Mouse (Mus musculus) forebrain, embryonic 14.5 days (tissue): ENCODE measurements around the gene Prelp. TPM values are rescaled to one million over a fixed set of nuclear protein-coding genes. Genes with fewer than 3 reads are reported as not detected.
A peak's percentile ranks its signal among the peaks of the same experiment; 100 is the strongest.

Experiments used
- ATAC-seq: fragments of 200-750 bp; cut with Nextera tagmentation; 2 replicates; pipeline ENCODE4 v1.8.0; 2017; ENCODE audit warnings: mild to moderate bottlenecking, moderate library complexity
- DNase-seq: peaks from one replicate; pipeline ENCODE4 v3.0.0-alpha.2; 2015; ENCODE audit warnings: low spot score
- H3K27ac ChIP-seq: fragments of 300-500 bp; sonication (generic); 2 replicates; pipeline ENCODE4 v1.5.1; 2014; ENCODE audit warnings: low read depth, mild to moderate bottlenecking, control low read depth, low read length, moderate library complexity
- H3K27me3 ChIP-seq: fragments of 300-500 bp; sonication (generic); replicated peaks from 2 replicates; pipeline ENCODE4 v1.6.1; 2014; ENCODE audit warnings: low read length, control low read depth, mixed read lengths; ENCODE audit not compliant: control insufficient read depth, insufficient read depth
- H3K36me3 ChIP-seq: fragments of 300-500 bp; sonication (generic); 2 replicates; pipeline ENCODE4 v1.6.1; 2014; ENCODE audit warnings: low read length, control low read depth; ENCODE audit not compliant: control insufficient read depth, insufficient read depth
- H3K4me1 ChIP-seq: fragments of 300-500 bp; sonication (generic); 2 replicates; pipeline ENCODE4 v1.6.1; 2014; ENCODE audit warnings: antibody characterized with exemption, low read length, control low read depth; ENCODE audit not compliant: control insufficient read depth, insufficient read depth
- H3K4me2 ChIP-seq: fragments of 300-500 bp; sonication (generic); 2 replicates; pipeline ENCODE4 v1.6.1; 2014; ENCODE audit warnings: mild to moderate bottlenecking, control low read depth, low read length
- H3K4me3 ChIP-seq: fragments of 300-500 bp; sonication (generic); 2 replicates; pipeline ENCODE4 v1.5.1; 2014; ENCODE audit warnings: low read depth, low read length, control low read depth
- H3K9ac ChIP-seq: fragments of 300-500 bp; sonication (generic); 2 replicates; pipeline ENCODE4 v1.6.1; 2014; ENCODE audit warnings: mild to moderate bottlenecking, low read length, control low read depth, moderate library complexity
- H3K9me3 ChIP-seq: fragments of 300-500 bp; sonication (generic); replicated peaks from 2 replicates; pipeline ENCODE4 v1.6.1; 2016; ENCODE audit warnings: low read length, control low read depth, mixed read lengths; ENCODE audit not compliant: control insufficient read depth
- WGBS: fragments of 180-500 bp; shearing (Covaris S2); extraction: QIAGEN DNeasy Blood & Tissue Kit; methylation state at CpG from one replicate; pipeline ENCODE4 v1.1.7; 2014; 5-methylcytosine and 5-hydroxymethylcytosine counted together
- polyA plus RNA-seq: library from polyadenylated mRNA; unstranded; fragments of >200 nt; fragmentation: Nextera tagmentation; extraction: Ambion mirVana; gene quantifications from 2 replicates; pipeline ENCODE4 v1.2.1, GENCODE M21; 2014

Prelp gene
- polyA plus RNA-seq, 1 experiment from 2014 or later, result 2.6 TPM

DNA sequence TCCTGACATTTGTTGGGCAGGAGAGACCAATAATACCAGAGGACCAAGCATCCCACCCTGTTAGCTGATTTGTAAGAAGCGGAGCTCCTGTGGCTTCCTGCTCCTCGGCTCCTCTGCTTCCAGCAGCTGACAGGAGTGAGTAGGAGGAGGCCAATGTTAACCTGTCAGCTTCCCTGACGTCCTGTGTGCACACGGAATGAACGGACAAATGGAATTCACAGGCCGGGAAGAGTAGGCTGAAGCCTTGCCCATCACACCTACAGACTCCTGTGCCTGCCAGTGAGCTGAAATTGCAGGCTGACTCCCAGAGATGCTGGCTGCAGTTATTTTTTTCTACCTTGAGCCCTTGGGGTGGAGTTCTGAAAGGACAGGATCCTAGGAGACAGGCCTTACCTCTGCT, 37.1 kb downstream of the Prelp start:
- ATAC-seq, result no peak
- no peaks in the 10 kb centered on the region for H3K9me3 ChIP-seq
- no peak overlapping the region for H3K27ac ChIP-seq
- H3K4me2 ChIP-seq, result no peak overlapping the region
- H3K4me3 ChIP-seq, result no peak overlapping the region
- no peak for DNase-seq
- H3K27me3 ChIP-seq, result no peaks in the 10 kb centered on the region
- H3K9ac ChIP-seq, result no peak overlapping the region
- peaks cover 24% of the 10 kb centered on the region for H3K4me1 ChIP-seq
- WGBS, result 69% methylated on average over 6 of the region's 6 CpGs
- no peaks in the 10 kb centered on the region for H3K36me3 ChIP-seq

DNA sequence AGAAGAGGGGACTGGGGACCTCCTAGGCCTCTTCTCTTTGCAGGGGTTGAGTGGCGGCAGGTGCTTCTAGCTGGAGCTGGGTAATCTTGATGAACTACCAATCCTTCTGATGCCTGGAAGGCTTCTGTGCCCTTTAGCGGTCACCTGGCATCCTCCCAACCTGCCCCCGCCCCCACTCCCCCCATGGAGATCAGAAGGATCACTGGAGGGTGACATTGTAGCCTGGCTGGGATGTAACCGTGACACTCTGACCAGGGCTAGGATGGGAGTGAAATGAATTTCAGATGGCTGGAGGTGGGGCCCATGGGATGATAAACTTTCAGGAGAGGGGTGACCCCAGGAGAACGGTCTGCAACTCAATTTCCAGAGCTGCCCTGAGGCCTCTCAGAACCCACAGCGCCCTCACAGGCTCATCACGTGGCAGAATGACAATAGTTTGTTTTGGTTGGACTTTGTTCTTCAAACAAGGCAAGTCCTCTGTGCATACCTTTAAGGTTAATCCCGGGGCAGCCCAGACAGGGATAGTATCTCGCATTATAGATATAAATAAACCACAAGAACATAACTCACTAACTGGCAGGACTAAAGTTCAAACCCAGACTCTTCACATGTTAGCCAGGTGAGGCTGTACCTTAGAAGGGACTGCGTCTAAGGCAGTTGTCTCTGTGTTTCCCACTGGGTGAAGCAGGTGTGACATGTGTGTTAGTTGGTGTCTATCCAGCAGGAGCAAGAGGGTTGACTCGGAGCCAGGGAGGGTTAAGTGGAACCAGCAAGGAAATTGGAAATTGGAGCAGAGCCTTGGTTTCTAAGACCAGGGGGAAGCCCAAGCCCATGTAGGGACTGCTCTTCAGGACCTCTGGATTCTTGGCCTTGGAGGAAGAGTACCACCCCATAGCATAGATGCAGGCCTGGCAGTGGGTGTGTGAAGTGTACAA, 38.7 kb downstream of the Prelp start:
- Histone ChIP-seq H3K27ac (no peak overlapping the region), H3K27me3 (no peaks in the 10 kb centered on the region), H3K36me3 (no peaks in the 10 kb centered on the region), H3K9ac (no peak overlapping the region), H3K9me3 (no peaks in the 10 kb centered on the region), H3K4me2 (no peak overlapping the region), H3K4me1 (peaks cover 24% of the 10 kb centered on the region), H3K4me3 (no peak overlapping the region)
- 0 out of 2 replicates have a peak, but pooled peaks have one; percentile 19 for ATAC-seq
- 61% methylated on average over 11 of the region's 11 CpGs for WGBS
- no peak for DNase-seq

DNA sequence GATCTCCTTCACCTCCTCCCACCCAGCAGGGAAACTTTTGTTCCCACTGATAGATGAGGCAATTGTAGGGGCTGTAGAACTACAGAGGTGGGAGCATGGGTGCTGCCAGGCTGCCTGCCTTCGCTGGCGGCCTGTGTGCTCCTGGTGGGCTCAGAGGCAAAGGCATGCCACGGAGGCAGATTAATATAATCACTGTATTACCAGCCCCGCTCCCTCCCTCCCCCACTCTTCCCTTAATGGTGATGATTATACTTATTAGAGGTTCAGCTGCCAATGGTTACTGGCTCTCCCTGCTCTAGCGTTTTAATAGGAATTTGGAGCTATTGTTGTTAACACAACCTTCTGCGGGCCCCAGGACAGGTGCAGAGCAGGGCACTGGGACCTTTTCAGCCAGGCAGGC, 39.4 kb downstream of the Prelp start:
- Histone ChIP-seq H3K9me3 (no peaks in the 10 kb centered on the region), H3K4me1 (peaks cover 18% of the 10 kb centered on the region), H3K27me3 (no peaks in the 10 kb centered on the region), H3K36me3 (no peaks in the 10 kb centered on the region), H3K4me2 (no peak overlapping the region), H3K4me3 (no peak overlapping the region), H3K27ac (no peak overlapping the region), H3K9ac (no peak overlapping the region)
- ATAC-seq, result peak; percentile 67
- 49% methylated on average over 6 of the region's 6 CpGs for WGBS
- DNase-seq, result peak; percentile 63

DNA sequence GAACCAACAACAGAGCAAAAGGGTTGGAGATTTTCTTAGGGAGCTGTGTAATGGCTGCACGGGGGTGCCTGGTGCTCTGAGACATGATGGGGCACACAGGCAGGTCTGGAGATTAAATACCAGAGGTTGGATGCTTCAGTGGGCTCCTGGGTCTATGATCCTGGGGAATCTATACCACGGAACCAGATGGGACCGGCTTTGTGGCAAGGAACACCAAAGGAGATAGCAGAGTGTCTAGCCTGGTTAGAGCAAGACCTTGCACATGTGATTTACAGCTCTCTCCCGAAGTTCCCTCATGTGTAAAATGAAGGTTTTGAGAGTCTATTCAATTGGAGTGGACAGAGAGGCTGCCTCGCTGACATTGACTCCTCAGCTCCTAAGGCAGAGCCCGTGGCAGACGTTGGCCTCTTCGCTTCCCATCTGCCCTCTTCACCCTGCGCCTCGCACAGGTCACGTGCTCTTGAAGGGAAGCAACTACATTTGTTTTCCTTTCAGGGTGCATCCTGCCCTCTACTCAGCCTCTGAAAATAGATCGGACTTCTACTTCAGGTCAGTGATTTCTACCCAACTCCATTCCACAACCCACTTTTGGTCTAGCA, 42.3 kb downstream of the Prelp start:
- no peak for ATAC-seq
- no peak for DNase-seq
- 85% methylated on average over 12 of the region's 12 CpGs for WGBS
- Histone ChIP-seq H3K36me3 (no peaks in the 10 kb centered on the region), H3K27me3 (no peaks in the 10 kb centered on the region), H3K27ac (no peak overlapping the region), H3K4me1 (peaks cover 11% of the 10 kb centered on the region), H3K4me2 (no peak overlapping the region), H3K9ac (no peak overlapping the region), H3K4me3 (no peak overlapping the region), H3K9me3 (no peaks in the 10 kb centered on the region)

DNA sequence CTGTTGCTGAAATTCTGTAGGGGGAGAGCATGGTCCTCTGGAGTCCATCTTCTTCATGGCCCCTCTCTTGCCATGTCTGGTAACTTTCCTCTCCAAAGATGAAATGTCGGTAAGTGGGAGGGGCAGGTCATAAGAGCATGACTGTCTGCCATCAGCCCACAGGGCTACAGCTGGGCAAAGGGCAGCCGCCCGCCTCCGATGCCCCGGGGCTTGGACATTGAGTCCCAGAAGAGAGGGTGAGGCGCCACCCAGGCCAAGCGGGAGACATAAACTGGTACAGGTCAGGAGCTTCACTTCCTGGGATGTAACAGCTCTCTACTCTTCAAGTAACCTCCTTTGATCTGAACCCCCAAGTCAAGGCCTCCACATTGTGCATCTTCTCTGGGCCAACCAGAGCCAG, 44.3 kb downstream of the Prelp start:
- Histone ChIP-seq H3K9me3 (no peaks in the 10 kb centered on the region), H3K36me3 (no peaks in the 10 kb centered on the region), H3K27ac (no peak overlapping the region), H3K4me3 (no peak overlapping the region), H3K9ac (no peak overlapping the region), H3K4me1 (peaks cover 4% of the 10 kb centered on the region), H3K27me3 (no peaks in the 10 kb centered on the region), H3K4me2 (no peak overlapping the region)
- 93% methylated on average over 7 of the region's 7 CpGs for WGBS
- no peak for DNase-seq
- ATAC-seq, result no peak

DNA sequence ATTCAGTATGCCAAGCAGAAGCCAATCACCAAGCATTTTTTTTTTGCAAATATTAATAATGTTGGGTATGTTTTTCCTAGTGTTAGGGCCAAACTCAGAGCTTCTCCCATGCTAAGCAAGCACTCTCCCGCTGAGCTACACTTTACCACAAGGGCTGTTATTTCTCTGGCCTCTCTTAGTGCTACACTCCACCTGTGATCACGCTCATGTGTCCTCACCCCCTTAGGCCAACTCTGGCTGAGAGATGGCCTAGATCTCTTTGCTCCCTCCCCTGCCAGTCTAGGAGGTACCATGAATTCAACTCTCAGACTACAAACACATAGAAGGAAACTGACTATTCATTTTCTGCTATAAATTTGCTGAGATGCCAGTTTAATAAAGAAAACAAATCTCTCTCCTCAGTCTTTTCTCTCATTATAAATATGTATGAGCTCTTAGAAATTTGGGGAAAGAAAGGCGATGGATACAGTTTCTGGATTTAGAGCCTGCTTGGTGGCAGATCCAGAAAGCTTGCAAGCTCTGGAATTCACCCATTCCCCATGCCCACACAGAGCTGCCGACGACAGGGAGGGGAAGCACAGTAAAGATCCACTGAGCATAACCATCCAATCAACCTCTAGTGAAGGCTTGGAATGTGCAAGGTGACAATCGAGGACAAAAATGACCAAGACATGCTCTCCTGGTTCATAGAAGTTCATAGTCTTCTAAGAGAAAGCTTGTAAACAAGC, 48.0 kb downstream of the Prelp start:
- 87% methylated on average over 6 of the region's 6 CpGs for WGBS
- Histone ChIP-seq H3K4me2 (no peak overlapping the region), H3K9ac (no peak overlapping the region), H3K4me1 (no peaks in the 10 kb centered on the region), H3K27me3 (no peaks in the 10 kb centered on the region), H3K36me3 (no peaks in the 10 kb centered on the region), H3K9me3 (no peaks in the 10 kb centered on the region), H3K27ac (no peak overlapping the region), H3K4me3 (no peak overlapping the region)
- ATAC-seq (no peak), DNase-seq (no peak)

DNA sequence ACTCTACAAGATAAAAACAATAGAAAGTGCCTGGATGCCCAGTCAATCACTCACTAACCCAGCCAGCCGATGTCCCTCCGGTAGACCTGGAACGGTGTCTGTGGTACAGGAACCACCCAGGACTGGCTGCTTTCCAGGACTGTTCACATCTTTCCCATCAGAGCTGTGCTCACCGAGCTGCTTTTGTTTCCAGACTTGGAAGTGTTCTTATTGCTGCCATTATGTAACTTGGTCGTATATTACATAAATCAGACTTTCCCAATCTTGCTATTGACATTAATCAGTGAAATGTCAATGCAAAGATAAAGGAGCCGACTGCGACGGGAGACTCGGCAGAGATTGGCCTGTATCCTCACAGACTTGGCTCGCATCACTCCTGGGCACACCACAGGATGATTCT, 50.0 kb downstream of the Prelp start:
- ATAC-seq, result no peak
- no peak overlapping the region for H3K4me3 ChIP-seq
- no peaks in the 10 kb centered on the region for H3K9me3 ChIP-seq
- no peaks in the 10 kb centered on the region for H3K27me3 ChIP-seq
- no peaks in the 10 kb centered on the region for H3K36me3 ChIP-seq
- no peak overlapping the region for H3K9ac ChIP-seq
- 79% methylated on average over 10 of the region's 10 CpGs for WGBS
- no peak overlapping the region for H3K27ac ChIP-seq
- DNase-seq, result no peak
- no peak overlapping the region for H3K4me2 ChIP-seq
- H3K4me1 ChIP-seq, result no peaks in the 10 kb centered on the region

DNA sequence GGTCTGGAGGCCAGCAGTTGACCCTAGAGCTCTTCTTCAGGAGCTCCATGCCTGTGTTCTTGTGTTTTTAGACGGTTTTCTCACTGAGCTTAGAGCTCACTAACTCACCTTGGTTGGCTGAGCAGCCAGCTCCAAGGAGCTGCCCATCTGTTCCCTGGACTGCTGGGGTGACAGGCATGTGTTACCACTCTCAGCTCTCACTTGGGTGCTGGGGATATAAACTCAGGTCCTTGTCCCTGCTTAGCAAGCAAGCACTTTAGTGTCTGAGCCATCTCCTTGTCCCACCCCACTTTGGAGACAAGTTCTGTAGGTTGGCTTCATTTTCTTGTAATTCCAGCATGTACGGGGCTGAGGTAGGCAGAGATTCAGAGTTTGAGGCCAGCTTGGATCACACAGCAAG, 52.0 kb downstream of the Prelp start:
- DNase-seq (no peak), ATAC-seq (no peak)
- 69% methylated on average over 2 of the region's 2 CpGs for WGBS

More for the DNA sequence above, 52.0 kb downstream of the Prelp start:
- Histone ChIP-seq H3K4me3 (no peak overlapping the region), H3K27ac (no peak overlapping the region), H3K4me2 (no peak overlapping the region), H3K4me1 (no peaks in the 10 kb centered on the region), H3K9me3 (0 out of 2 replicates have a peak, but pooled peaks cover 2% of the 10 kb centered on the region), H3K27me3 (no peaks in the 10 kb centered on the region), H3K36me3 (no peaks in the 10 kb centered on the region), H3K9ac (no peak overlapping the region)
